Mouse (Mus musculus): ENCODE measurements around the gene Cox7a2. TPM values are rescaled to one million over a fixed set of nuclear protein-coding genes. Genes with fewer than 3 reads are reported as not detected.

Gene Cox7a2
- total and polyA plus RNA-seq, 2 experiments from 2014 or later = 435 to 956 TPM

GRCm38 (mm10) chr9:79795076-79795475 lies 35.4 kb upstream of the Cox7a2 start:
- no peak for ATAC-seq
- H3K27ac ChIP-seq (ENCODE audit: low read depth, low read length) = no peak overlapping the region
- TF ChIP-seq CTCF (IDR thresholded peaks at IDR 0.05; ENCODE audit: low read depth) = no peak
- H3K9ac ChIP-seq = no peak overlapping the region
- H3K9me3 ChIP-seq (ENCODE audit: low read length) = no peaks in the 10 kb centered on the region
- no peak overlapping the region for H3K4me2 ChIP-seq (ENCODE audit: low read depth)
- no peak for DNase-seq
- H3K36me3 ChIP-seq (ENCODE audit: insufficient read depth) = no peaks in the 10 kb centered on the region
- no peaks in the 10 kb centered on the region for H3K27me3 ChIP-seq (ENCODE audit: insufficient read depth, low read length)
- 91% methylated on average over 1 of the region's 1 CpGs for WGBS
- H3K4me1 ChIP-seq (ENCODE audit: insufficient read depth) = peaks cover 9% of the 10 kb centered on the region; the same call in 1 of the 2 replicates
- no peak overlapping the region for H3K4me3 ChIP-seq (ENCODE audit: low read depth, low read length)

GRCm38 (mm10) chr9:79792841-79793835 lies 33.5 kb upstream of the Cox7a2 start, which contains the start of gene Tmem30a:
Tmem30a (minus strand) TSS chr9:79793507.
- Histone ChIP-seq H3K27ac (ENCODE audit: low read depth, low read length) (peak within 1 kb of the TSS; percentile 89), H3K4me2 (ENCODE audit: low read depth) (peak within 1 kb of the TSS; percentile 51), H3K4me1 (ENCODE audit: insufficient read depth) (peaks cover 9% of the 10 kb centered on the region; the same call in 1 of the 2 replicates), H3K36me3 (ENCODE audit: insufficient read depth) (no peaks in the 10 kb centered on the region), H3K9ac (peak within 1 kb of the TSS; percentile 97), H3K9me3 (ENCODE audit: low read length) (no peaks in the 10 kb centered on the region), H3K4me3 (ENCODE audit: low read depth, low read length) (peak within 1 kb of the TSS; percentile 98), H3K27me3 (ENCODE audit: insufficient read depth, low read length) (no peaks in the 10 kb centered on the region)
- ATAC-seq (peak; percentile 99), DNase-seq (peak; percentile 99)
- TF ChIP-seq CTCF (IDR thresholded peaks at IDR 0.05; ENCODE audit: low read depth) = 0 out of 2 replicates have a peak, but pooled peaks have one; percentile 6
- 1% methylated on average over 88 of the region's 91 CpGs for WGBS

- ATAC-seq (peak; percentile 29; the same call in 1 of the 2 replicates), DNase-seq (peak; percentile 50)
- no peaks in the 10 kb centered on the region for H3K9me3 ChIP-seq (ENCODE audit: low read length)
- H3K36me3 ChIP-seq (ENCODE audit: insufficient read depth) = no peaks in the 10 kb centered on the region
- whole genome bisulfite sequencing = 50% methylated on average over 2 of the region's 2 CpGs
- H3K4me3 ChIP-seq (ENCODE audit: low read depth, low read length) = no peak overlapping the region
- no peak overlapping the region for H3K4me2 ChIP-seq (ENCODE audit: low read depth)
- no peak for TF ChIP-seq CTCF (IDR thresholded peaks at IDR 0.05; ENCODE audit: low read depth)
- H3K27me3 ChIP-seq (ENCODE audit: insufficient read depth, low read length) = no peaks in the 10 kb centered on the region
- no peak overlapping the region for H3K9ac ChIP-seq
- 0 out of 2 replicates have a peak, but pooled peaks cover 3% of the 10 kb centered on the region for H3K4me1 ChIP-seq (ENCODE audit: insufficient read depth)
- H3K27ac ChIP-seq (ENCODE audit: low read depth, low read length) = no peak overlapping the region
Measured at GRCm38 (mm10) chr9:79785794-79786085, 26.1 kb upstream of the Cox7a2 start.

- ATAC-seq = no peak
- H3K4me3 ChIP-seq (ENCODE audit: low read depth, low read length) = no peak overlapping the region
- H3K9ac ChIP-seq = no peak overlapping the region
- 84% methylated on average over 2 of the region's 2 CpGs for WGBS
- no peak overlapping the region for H3K4me2 ChIP-seq (ENCODE audit: low read depth)
- no peaks in the 10 kb centered on the region for H3K27me3 ChIP-seq (ENCODE audit: insufficient read depth, low read length)
- H3K9me3 ChIP-seq (ENCODE audit: low read length) = no peaks in the 10 kb centered on the region
- H3K27ac ChIP-seq (ENCODE audit: low read depth, low read length) = no peak overlapping the region
- no peak for DNase-seq
- no peak for TF ChIP-seq CTCF (IDR thresholded peaks at IDR 0.05; ENCODE audit: low read depth)
- no peaks in the 10 kb centered on the region for H3K36me3 ChIP-seq (ENCODE audit: insufficient read depth)
- H3K4me1 ChIP-seq (ENCODE audit: insufficient read depth) = 0 out of 2 replicates have a peak, but pooled peaks cover 3% of the 10 kb centered on the region
Measured at GRCm38 (mm10) chr9:79784934-79785793, 25.5 kb upstream of the Cox7a2 start.

- 0 out of 2 replicates have a peak, but pooled peaks cover 3% of the 10 kb centered on the region for H3K4me1 ChIP-seq (ENCODE audit: insufficient read depth)
- no peak for TF ChIP-seq CTCF (IDR thresholded peaks at IDR 0.05; ENCODE audit: low read depth)
Measured at GRCm38 (mm10) chr9:79784439-79784838, 24.8 kb upstream of the Cox7a2 start.

GRCm38 (mm10) chr9:79779354-79779753 lies 19.7 kb upstream of the Cox7a2 start:
- Histone ChIP-seq H3K4me1 (ENCODE audit: insufficient read depth) (no peaks in the 10 kb centered on the region), H3K4me3 (ENCODE audit: low read depth, low read length) (no peak overlapping the region), H3K9ac (no peak overlapping the region), H3K9me3 (ENCODE audit: low read length) (no peaks in the 10 kb centered on the region), H3K27me3 (ENCODE audit: insufficient read depth, low read length) (no peaks in the 10 kb centered on the region), H3K36me3 (ENCODE audit: insufficient read depth) (peaks cover 3% of the 10 kb centered on the region; the same call in 1 of the 2 replicates), H3K27ac (ENCODE audit: low read depth, low read length) (no peak overlapping the region), H3K4me2 (ENCODE audit: low read depth) (no peak overlapping the region)
- peak; percentile 26 for DNase-seq
- TF ChIP-seq CTCF (IDR thresholded peaks at IDR 0.05; ENCODE audit: low read depth) = peak; percentile 46
- no peak; the same call in 1 of the 2 replicates for ATAC-seq
- WGBS = 70% methylated on average over 2 of the region's 2 CpGs

More at GRCm38 (mm10) chr9:79784439-79784838, 24.8 kb upstream of the Cox7a2 start:
- Histone ChIP-seq H3K36me3 (ENCODE audit: insufficient read depth) (no peaks in the 10 kb centered on the region), H3K27ac (ENCODE audit: low read depth, low read length) (no peak overlapping the region), H3K27me3 (ENCODE audit: insufficient read depth, low read length) (no peaks in the 10 kb centered on the region), H3K9ac (no peak overlapping the region), H3K4me3 (ENCODE audit: low read depth, low read length) (no peak overlapping the region), H3K9me3 (ENCODE audit: low read length) (no peaks in the 10 kb centered on the region), H3K4me2 (ENCODE audit: low read depth) (no peak overlapping the region)
- DNase-seq (no peak), ATAC-seq (no peak)
- 45% methylated on average over 3 of the region's 3 CpGs for WGBS
